Mouse (Mus musculus): ENCODE measurements at regions not wholly inside any gene's neighbourhood (a gene's known extent, or its start where the extent isn't known, plus 50 kb on each side); places are given as distances from the start of the nearest gene placed in this dataset.

DNA sequence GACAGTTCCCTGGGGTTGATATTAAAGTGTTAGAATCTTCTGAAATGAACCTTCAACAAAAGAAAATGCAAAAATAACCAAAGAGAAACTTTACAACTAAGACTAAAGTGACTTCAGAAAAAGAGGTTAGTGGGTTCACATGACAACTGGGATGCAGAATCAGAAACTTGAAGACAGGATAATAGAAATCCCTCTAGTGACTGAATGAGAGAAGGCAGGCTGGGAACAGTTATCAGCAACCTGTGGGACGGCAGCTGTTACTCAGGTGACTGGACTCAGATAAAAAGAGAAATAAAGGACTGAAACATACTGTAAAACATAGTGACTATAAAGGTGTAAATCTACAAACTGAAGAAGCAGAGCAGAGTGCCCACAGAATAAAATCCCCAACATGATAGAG is 287.4 kb upstream of the Irx4 start:
- Histone ChIP-seq H3K36me3 (ENCODE audit: control insufficient read depth, insufficient read depth, low read length) (no peaks in the 10 kb centered on the region), H3K27me3 (replicated peaks; ENCODE audit: control insufficient read depth, insufficient read depth, low read length) (no peaks in the 10 kb centered on the region), H3K4me1 (ENCODE audit: control insufficient read depth, insufficient read depth, low read length) (no peaks in the 10 kb centered on the region), H3K27ac (ENCODE audit: insufficient read depth, low read depth, low read length) (no peak overlapping the region), H3K4me3 (ENCODE audit: insufficient read depth, low read depth, low read length) (no peak overlapping the region)
- TF ChIP-seq POLR2A (IDR thresholded peaks at IDR 0.05; ENCODE audit: low read depth, low read length) (no peak), CTCF (conservative IDR thresholded peaks at IDR 0.05; ENCODE audit: insufficient read depth, insufficient read length, low read depth, low read length) (no peak)
- WGBS: 23% methylated on average over 1 of the region's 1 CpGs
- no peak for DNase-seq

DNA sequence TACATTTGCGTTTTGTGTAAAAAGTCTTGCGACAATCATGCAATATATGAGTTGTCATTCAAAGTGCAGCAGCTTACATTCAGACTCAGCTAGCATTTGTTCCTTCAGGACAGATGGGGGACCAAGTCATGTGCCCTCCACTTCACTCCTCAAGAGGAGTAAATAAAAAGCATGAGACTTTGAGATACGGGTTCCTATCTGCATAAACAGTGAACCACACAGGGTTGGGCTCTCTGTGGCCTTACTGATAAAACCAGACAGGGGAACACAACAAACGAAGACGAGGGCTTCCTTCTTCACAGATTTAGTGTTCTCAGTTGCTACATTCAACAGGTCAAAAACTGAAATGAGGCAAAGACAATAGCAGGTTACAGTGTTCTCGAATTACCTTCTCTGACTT is 283.1 kb upstream of the Irx4 start:
- H3K27me3 ChIP-seq (replicated peaks; ENCODE audit: control insufficient read depth, insufficient read depth, low read length): no peaks in the 10 kb centered on the region
- H3K36me3 ChIP-seq (ENCODE audit: control insufficient read depth, insufficient read depth, low read length): no peaks in the 10 kb centered on the region
- DNase-seq: no peak
- H3K4me3 ChIP-seq (ENCODE audit: insufficient read depth, low read depth, low read length): no peak overlapping the region
- TF ChIP-seq POLR2A (IDR thresholded peaks at IDR 0.05; ENCODE audit: low read depth, low read length) (no peak), CTCF (conservative IDR thresholded peaks at IDR 0.05; ENCODE audit: insufficient read depth, insufficient read length, low read depth, low read length) (no peak)
- 79% methylated on average over 6 of the region's 6 CpGs for WGBS
- H3K27ac ChIP-seq (ENCODE audit: insufficient read depth, low read depth, low read length): no peak overlapping the region
- H3K4me1 ChIP-seq (ENCODE audit: control insufficient read depth, insufficient read depth, low read length): no peaks in the 10 kb centered on the region

DNA sequence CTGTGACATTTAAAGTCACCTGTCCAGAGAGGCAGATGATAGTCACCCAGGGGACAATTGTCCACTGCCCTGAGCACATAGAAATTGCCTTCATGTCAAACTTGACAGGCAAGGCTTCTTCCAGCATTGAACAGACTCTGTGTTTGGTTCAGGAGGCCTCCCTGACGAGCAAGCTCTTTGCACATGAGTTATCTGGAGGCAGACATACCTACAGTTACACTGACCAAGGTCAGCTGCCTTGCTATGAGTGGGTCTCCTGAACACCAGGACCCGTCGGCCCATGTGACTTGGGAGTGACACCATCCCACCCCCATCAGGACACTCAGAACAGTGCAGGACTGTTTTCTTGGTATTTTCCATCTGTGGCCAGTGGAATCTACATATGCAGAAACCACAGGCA is 282.3 kb upstream of the Irx4 start:
- no peak for DNase-seq
- no peaks in the 10 kb centered on the region for H3K36me3 ChIP-seq (ENCODE audit: control insufficient read depth, insufficient read depth, low read length)
- no peaks in the 10 kb centered on the region for H3K4me1 ChIP-seq (ENCODE audit: control insufficient read depth, insufficient read depth, low read length)
- H3K4me3 ChIP-seq (ENCODE audit: insufficient read depth, low read depth, low read length): no peak overlapping the region
- TF ChIP-seq CTCF (conservative IDR thresholded peaks at IDR 0.05; ENCODE audit: insufficient read depth, insufficient read length, low read depth, low read length) (no peak), POLR2A (IDR thresholded peaks at IDR 0.05; ENCODE audit: low read depth, low read length) (no peak)
- no peak overlapping the region for H3K27ac ChIP-seq (ENCODE audit: insufficient read depth, low read depth, low read length)
- no peaks in the 10 kb centered on the region for H3K27me3 ChIP-seq (replicated peaks; ENCODE audit: control insufficient read depth, insufficient read depth, low read length)
- WGBS: 84% methylated on average over 3 of the region's 3 CpGs

GRCm38 (mm10) chr13:72978966-72979365 is 281.3 kb upstream of the Irx4 start:
- TF ChIP-seq CTCF (conservative IDR thresholded peaks at IDR 0.05; ENCODE audit: insufficient read depth, insufficient read length, low read depth, low read length) (0 out of 2 replicates have a peak, but pooled peaks have one; percentile 21), POLR2A (IDR thresholded peaks at IDR 0.05; ENCODE audit: low read depth, low read length) (no peak)
- DNase-seq: no peak
- Histone ChIP-seq H3K27ac (ENCODE audit: insufficient read depth, low read depth, low read length) (no peak overlapping the region), H3K4me1 (ENCODE audit: control insufficient read depth, insufficient read depth, low read length) (no peaks in the 10 kb centered on the region), H3K4me3 (ENCODE audit: insufficient read depth, low read depth, low read length) (no peak overlapping the region), H3K36me3 (ENCODE audit: control insufficient read depth, insufficient read depth, low read length) (no peaks in the 10 kb centered on the region), H3K27me3 (replicated peaks; ENCODE audit: control insufficient read depth, insufficient read depth, low read length) (no peaks in the 10 kb centered on the region)

- no peaks in the 10 kb centered on the region for H3K4me1 ChIP-seq (ENCODE audit: control insufficient read depth, insufficient read depth, low read length)
- no peaks in the 10 kb centered on the region for H3K36me3 ChIP-seq (ENCODE audit: control insufficient read depth, insufficient read depth, low read length)
- H3K27ac ChIP-seq (ENCODE audit: insufficient read depth, low read depth, low read length): no peak overlapping the region
- H3K4me3 ChIP-seq (ENCODE audit: insufficient read depth, low read depth, low read length): no peak overlapping the region
- H3K27me3 ChIP-seq (replicated peaks; ENCODE audit: control insufficient read depth, insufficient read depth, low read length): no peaks in the 10 kb centered on the region
- 69% methylated on average over 17 of the region's 17 CpGs for WGBS
- DNase-seq: no peak
- TF ChIP-seq POLR2A (IDR thresholded peaks at IDR 0.05; ENCODE audit: low read depth, low read length) (no peak), CTCF (conservative IDR thresholded peaks at IDR 0.05; ENCODE audit: insufficient read depth, insufficient read length, low read depth, low read length) (no peak)
Measured at GRCm38 (mm10) chr13:72992589-72993409, 267.5 kb upstream of the Irx4 start.

- no peak for DNase-seq
- no peak for TF ChIP-seq POLR2A (IDR thresholded peaks at IDR 0.05; ENCODE audit: low read depth, low read length)
- TF ChIP-seq CTCF (conservative IDR thresholded peaks at IDR 0.05; ENCODE audit: insufficient read depth, insufficient read length, low read depth, low read length): no peak
- Histone ChIP-seq H3K27ac (ENCODE audit: insufficient read depth, low read depth, low read length) (no peak overlapping the region), H3K27me3 (replicated peaks; ENCODE audit: control insufficient read depth, insufficient read depth, low read length) (no peaks in the 10 kb centered on the region), H3K36me3 (ENCODE audit: control insufficient read depth, insufficient read depth, low read length) (no peaks in the 10 kb centered on the region), H3K4me3 (ENCODE audit: insufficient read depth, low read depth, low read length) (no peak overlapping the region), H3K4me1 (ENCODE audit: control insufficient read depth, insufficient read depth, low read length) (no peaks in the 10 kb centered on the region)
- 87% methylated on average over 3 of the region's 3 CpGs for WGBS
Measured at GRCm38 (mm10) chr13:72993410-72993858, 266.8 kb upstream of the Irx4 start.

DNA sequence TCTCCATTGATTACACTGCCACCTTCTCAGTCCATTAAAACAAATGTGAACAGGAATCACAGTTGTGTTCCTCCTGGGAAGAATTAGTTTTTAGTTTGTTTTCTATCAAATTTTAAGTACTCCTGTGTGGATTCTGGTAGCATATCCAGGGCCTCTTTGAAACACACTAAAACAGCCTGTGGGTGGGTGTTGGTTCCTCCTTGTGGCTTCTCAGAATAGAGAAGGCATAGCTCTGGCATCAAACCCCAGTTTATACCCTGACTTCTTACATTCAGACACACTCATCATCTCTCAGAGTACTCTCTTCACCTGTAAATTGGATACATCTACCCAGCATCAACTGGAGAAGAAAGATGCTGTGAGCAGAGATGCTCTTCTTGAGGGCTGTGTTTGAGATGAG is 265.7 kb upstream of the Irx4 start:
- H3K27ac ChIP-seq (ENCODE audit: insufficient read depth, low read depth, low read length): no peak overlapping the region
- TF ChIP-seq POLR2A (IDR thresholded peaks at IDR 0.05; ENCODE audit: low read depth, low read length) (no peak), CTCF (conservative IDR thresholded peaks at IDR 0.05; ENCODE audit: insufficient read depth, insufficient read length, low read depth, low read length) (no peak)
- DNase-seq: no peak
- H3K27me3 ChIP-seq (replicated peaks; ENCODE audit: control insufficient read depth, insufficient read depth, low read length): no peaks in the 10 kb centered on the region
- H3K36me3 ChIP-seq (ENCODE audit: control insufficient read depth, insufficient read depth, low read length): no peaks in the 10 kb centered on the region
- no peaks in the 10 kb centered on the region for H3K4me1 ChIP-seq (ENCODE audit: control insufficient read depth, insufficient read depth, low read length)
- H3K4me3 ChIP-seq (ENCODE audit: insufficient read depth, low read depth, low read length): no peak overlapping the region
